Mouse (Mus musculus): ENCODE measurements at regions not wholly inside any gene's neighbourhood (a gene's known extent, or its start where the extent isn't known, plus 50 kb on each side); places are given as distances from the start of the nearest gene placed in this dataset.

GRCm38 (mm10) chr13:6446976-6447375 lies 101.0 kb upstream of the Pitrm1 start:
- DNase-seq, result no peak

DNA sequence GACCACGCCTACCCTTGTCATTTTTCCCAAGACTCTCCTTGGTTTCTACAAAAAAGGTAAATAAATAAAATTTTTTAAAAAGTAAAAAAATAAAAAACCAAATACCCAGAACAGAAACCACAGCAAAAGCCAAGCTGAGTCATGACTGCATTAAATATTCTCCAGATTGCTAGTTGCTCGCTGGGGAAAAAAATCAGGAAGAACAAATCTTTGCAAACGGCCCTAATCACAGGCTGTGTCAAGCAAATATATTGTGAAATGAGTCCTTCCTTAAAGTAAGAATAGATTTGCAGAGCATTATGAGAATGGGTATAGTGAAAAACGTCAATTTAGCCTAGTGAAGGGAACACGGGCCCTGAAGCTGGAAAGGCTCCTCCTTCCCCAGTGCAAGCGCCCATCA lies 86.6 kb upstream of the Pitrm1 start:
- no peak for DNase-seq

GRCm38 (mm10) chr13:6465911-6466419 lies 82.0 kb upstream of the Pitrm1 start:
- DNase-seq, result no peak

GRCm38 (mm10) chr13:6469446-6470227 lies 78.3 kb upstream of the Pitrm1 start:
- peak; percentile 71 for DNase-seq

GRCm38 (mm10) chr13:6470286-6471103 lies 77.5 kb upstream of the Pitrm1 start:
- DNase-seq, result no peak

DNA sequence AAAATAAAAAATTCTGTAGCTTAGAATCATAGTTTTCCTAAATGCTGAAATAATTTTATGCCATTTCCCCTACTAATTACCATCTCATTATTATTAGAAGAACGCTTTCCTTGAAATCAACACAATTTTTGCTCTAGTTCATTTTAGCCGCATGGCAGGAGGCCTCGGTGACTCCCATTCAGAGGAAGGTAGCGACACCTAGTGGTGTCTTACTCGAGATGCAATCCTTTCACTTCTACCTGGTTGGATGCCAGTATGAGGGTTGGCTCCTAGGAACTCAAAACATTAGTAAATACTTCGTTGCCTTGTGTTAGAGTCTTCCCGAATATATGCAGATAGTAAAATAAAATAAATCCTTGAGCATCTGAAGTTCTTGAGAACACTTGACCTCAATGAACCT lies 76.3 kb upstream of the Pitrm1 start:
- DNase-seq, result peak; percentile 56

GRCm38 (mm10) chr13:6473401-6474190 lies 74.4 kb upstream of the Pitrm1 start:
- DNase-seq, result no peak

DNA sequence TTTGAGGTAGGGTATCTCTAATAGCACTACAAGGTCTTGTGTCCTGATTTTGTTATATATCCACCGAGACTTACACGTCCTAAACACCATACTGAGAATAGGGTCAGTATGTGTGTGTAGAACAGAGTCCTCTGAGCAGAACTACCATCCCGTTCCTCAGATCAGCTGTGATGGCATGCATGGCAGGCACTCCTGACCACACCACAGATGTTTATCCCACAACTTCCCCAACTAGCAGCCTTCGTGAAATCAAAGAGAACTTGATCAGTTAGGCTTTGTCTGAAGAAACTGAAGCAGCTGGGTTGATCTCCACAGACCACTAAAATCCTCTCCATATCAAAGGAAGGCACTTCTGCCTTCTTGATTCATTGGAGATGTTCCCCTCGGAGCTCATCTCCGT lies 68.3 kb upstream of the Pitrm1 start:
- no peak for DNase-seq

GRCm38 (mm10) chr13:6484418-6484817 lies 63.5 kb upstream of the Pitrm1 start:
- DNase-seq, result no peak

GRCm38 (mm10) chr13:6487837-6488236 lies 60.1 kb upstream of the Pitrm1 start:
- DNase-seq, result no peak

- DNase-seq, result no peak
Observed at GRCm38 (mm10) chr13:6492916-6493619, 54.9 kb upstream of the Pitrm1 start.

All from right cerebral cortex, postnatal 14 days (tissue).